ENCODE assay signal across 26 mouse cellular contexts in the genomic region with DNA sequence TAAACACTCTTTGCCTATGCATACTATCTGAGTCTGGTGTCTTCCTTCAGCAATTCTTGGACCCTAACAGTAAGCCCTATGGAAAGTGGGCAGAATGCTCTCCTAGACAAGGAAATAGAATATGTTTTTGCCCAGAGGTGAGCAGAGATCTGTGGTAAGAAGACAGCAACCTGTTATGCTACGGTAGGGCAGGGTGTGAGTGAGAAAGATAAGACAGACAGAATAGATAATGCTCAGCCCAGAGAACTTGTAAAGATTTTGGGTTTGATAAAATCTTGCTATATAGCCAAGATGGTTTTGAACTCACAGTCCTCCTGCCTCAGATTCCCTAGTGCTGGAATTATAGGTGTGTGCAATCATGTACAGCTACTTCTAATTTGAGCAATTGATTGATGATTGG.
"Had no signal": no experiment of that assay in that cellular context is flagged by ENCODE, and none has a peak within 500 bp of the region (broad histone marks: within the 10 kb centered on the region; RNA-seq: fewer than 3 reads in every experiment).

No protein-coding gene starts in this region.

- H3K4me2 ChIP-seq: embryonic facial prominence, embryonic 12.5 days; embryonic facial prominence, embryonic 13.5 days; embryonic facial prominence, embryonic 15.5 days; forebrain, embryonic 12.5 days; forebrain, embryonic 13.5 days; forebrain, embryonic 15.5 days had no signal

- H3K27me3 ChIP-seq: embryonic facial prominence, embryonic 12.5 days; embryonic facial prominence, embryonic 13.5 days; embryonic facial prominence, embryonic 15.5 days; forebrain, embryonic 13.5 days; forebrain, embryonic 15.5 days had no signal

- H3K9me3 ChIP-seq: embryonic facial prominence, embryonic 10.5 days; embryonic facial prominence, embryonic 12.5 days; embryonic facial prominence, embryonic 13.5 days; embryonic facial prominence, embryonic 15.5 days; forebrain, embryonic 10.5 days; forebrain, embryonic 12.5 days; forebrain, embryonic 13.5 days; forebrain, embryonic 15.5 days; heart, embryonic 10.5 days had no signal

- H3K4me3 ChIP-seq: embryonic facial prominence, embryonic 10.5 days; embryonic facial prominence, embryonic 12.5 days; embryonic facial prominence, embryonic 13.5 days; embryonic facial prominence, embryonic 15.5 days; erythroblast, embryonic 14.5 days; forebrain, embryonic 10.5 days; forebrain, embryonic 12.5 days; forebrain, embryonic 13.5 days; forebrain, embryonic 15.5 days; gastrocnemius, adult 2 months; heart, adult 2 months; heart, embryonic 10.5 days had no signal

- H3K9ac ChIP-seq: embryonic facial prominence, embryonic 12.5 days; embryonic facial prominence, embryonic 13.5 days; embryonic facial prominence, embryonic 15.5 days; forebrain, embryonic 12.5 days; forebrain, embryonic 13.5 days; forebrain, embryonic 15.5 days; forebrain, postnatal 0 days had no signal

- H3K36me3 ChIP-seq: embryonic facial prominence, embryonic 10.5 days; embryonic facial prominence, embryonic 12.5 days; embryonic facial prominence, embryonic 13.5 days; embryonic facial prominence, embryonic 15.5 days; forebrain, embryonic 10.5 days; forebrain, embryonic 12.5 days; forebrain, embryonic 15.5 days; heart, embryonic 10.5 days had no signal

- ATAC-seq: forebrain, embryonic 13.5 days; forebrain, embryonic 14.5 days; forebrain, embryonic 15.5 days; forebrain, embryonic 16.5 days; forebrain, postnatal 0 days had no signal

- DNase-seq: cerebellum, adult 9-11 months; cerebellum, postnatal 10 days; cerebellum, postnatal 14 days; cerebellum, postnatal 25 days; cerebellum, postnatal 36 days; embryo, embryonic 11 days; forebrain, postnatal 0 days; gastrocnemius, adult 2 months; gastrocnemius, postnatal 10 days; gastrocnemius, postnatal 14 days; gastrocnemius, postnatal 25 days; gastrocnemius, postnatal 36 days; heart, adult 18-20 months; heart, adult 2 months had no signal

- H3K27ac ChIP-seq: embryonic facial prominence, embryonic 10.5 days; embryonic facial prominence, embryonic 12.5 days; embryonic facial prominence, embryonic 13.5 days; embryonic facial prominence, embryonic 15.5 days; forebrain, embryonic 10.5 days; forebrain, embryonic 12.5 days; forebrain, embryonic 13.5 days; forebrain, embryonic 15.5 days; gastrocnemius, adult 2 months; heart, adult 2 months; heart, embryonic 10.5 days had no signal
